Comparison of ENCODE assay signal across 8 mouse cellular contexts in the genomic region with DNA sequence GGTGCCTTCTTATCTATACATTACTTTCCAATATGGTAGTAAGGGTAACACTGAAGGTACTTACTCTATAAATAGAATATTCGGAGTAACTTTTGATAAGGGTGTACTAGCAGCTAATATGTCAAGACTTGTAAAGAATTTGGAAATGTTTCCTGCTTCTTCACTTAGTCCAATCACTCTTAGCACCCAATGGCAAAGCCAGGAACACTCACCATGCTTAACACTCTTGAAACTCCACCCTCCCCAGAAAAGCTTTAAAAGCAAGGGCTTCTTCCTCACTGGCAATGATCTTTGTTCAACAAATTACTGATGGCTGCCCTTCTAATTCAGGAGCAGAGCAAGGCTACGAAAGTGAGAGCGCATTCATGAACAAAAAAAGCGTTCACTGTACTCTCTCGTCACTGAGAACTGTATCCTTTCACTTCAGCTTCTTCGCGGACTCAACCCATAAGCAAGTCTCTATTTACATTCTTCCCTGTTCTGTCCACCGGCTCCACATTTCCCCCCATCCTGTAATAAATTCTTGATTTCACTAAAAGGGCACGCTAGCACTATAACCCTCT. TPM values are rescaled to one million over a fixed set of nuclear protein-coding genes. Genes with fewer than 3 reads are reported as not detected.
DNase-seq lines count a peak whose midpoint lies in the region; ATAC-seq and TF ChIP-seq lines count a peak whose summit lies in the region.

No protein-coding gene starts in this region.

- H3K9ac ChIP-seq in embryonic facial prominence, embryonic 13.5 days: peak overlapping the region; percentile 93
- H3K9ac ChIP-seq in intestine, embryonic 14.5 days (ENCODE audit: low read length): peak overlapping the region; percentile 73
- H3K9ac ChIP-seq in midbrain, embryonic 13.5 days (replicated peaks): peak overlapping the region; percentile 88

- no peak for TF ChIP-seq POLR2A in spleen, adult 2 months (IDR thresholded peaks at IDR 0.05; ENCODE audit: low read depth, low read length)

- H3K4me1 ChIP-seq in spleen, adult 2 months (ENCODE audit: control insufficient read depth, insufficient read depth, insufficient read length): peaks cover 5% of the 10 kb centered on the region; the same call in 1 of the 2 replicates
- peaks cover 6% of the 10 kb centered on the region; the same call in 1 of the 2 replicates for H3K4me1 ChIP-seq in embryonic facial prominence, embryonic 13.5 days
- peaks cover 6% of the 10 kb centered on the region; the same call in 1 of the 2 replicates for H3K4me1 ChIP-seq in intestine, embryonic 14.5 days (replicated peaks; ENCODE audit: control insufficient read depth, insufficient read depth, low read length)
- H3K4me1 ChIP-seq in midbrain, embryonic 13.5 days (replicated peaks): peaks cover 8% of the 10 kb centered on the region

- no peaks in the 10 kb centered on the region for H3K36me3 ChIP-seq in spleen, adult 2 months (ENCODE audit: control insufficient read depth, insufficient read depth, low read length)
- H3K36me3 ChIP-seq in embryonic facial prominence, embryonic 13.5 days: no peaks in the 10 kb centered on the region
- no peaks in the 10 kb centered on the region for H3K36me3 ChIP-seq in intestine, embryonic 14.5 days (ENCODE audit: control insufficient read depth, insufficient read depth, low read length)
- peaks cover under 1% of the 10 kb centered on the region; the same call in 1 of the 2 replicates for H3K36me3 ChIP-seq in midbrain, embryonic 13.5 days

- 9% methylated on average over 9 of the region's 9 CpGs for WGBS in spleen, adult 2 months
- WGBS in embryonic facial prominence, embryonic 13.5 days: 14% methylated on average over 9 of the region's 9 CpGs
- WGBS in intestine, embryonic 14.5 days: 9% methylated on average over 9 of the region's 9 CpGs
- WGBS in midbrain, embryonic 13.5 days: 15% methylated on average over 9 of the region's 9 CpGs

- H3K27ac ChIP-seq in spleen, adult 2 months (ENCODE audit: insufficient read depth, low read length): peak overlapping the region; percentile 49
- H3K27ac ChIP-seq in embryonic facial prominence, embryonic 13.5 days: peak overlapping the region; percentile 92
- H3K27ac ChIP-seq in intestine, embryonic 14.5 days (ENCODE audit: low read depth): peak overlapping the region; percentile 85
- H3K27ac ChIP-seq in midbrain, embryonic 13.5 days: peak overlapping the region; percentile 93

- no peak for DNase-seq in spleen, adult 2 months (ENCODE audit: low read depth in 1 of 2, low spot score in 2 of 2)
- no peak for DNase-seq in spleen, postnatal 14 days (ENCODE audit: low spot score in 2 of 2)
- DNase-seq in intestine, embryonic 14.5 days (ENCODE audit: low spot score): no peak
- DNase-seq in ovary, postnatal 36 days (ENCODE audit: low spot score): no peak
- no peak for DNase-seq in urinary bladder, postnatal 36 days (ENCODE audit: low spot score in 2 of 2)
- DNase-seq in adrenal gland, adult 18-20 months (ENCODE audit: low spot score in 2 of 2): no peak

- no peaks in the 10 kb centered on the region for H3K27me3 ChIP-seq in spleen, adult 2 months (ENCODE audit: control insufficient read depth, insufficient read depth, low read length)
- no peaks in the 10 kb centered on the region for H3K27me3 ChIP-seq in embryonic facial prominence, embryonic 13.5 days
- H3K27me3 ChIP-seq in intestine, embryonic 14.5 days (replicated peaks; ENCODE audit: control insufficient read depth, insufficient read depth, low read length): no peaks in the 10 kb centered on the region
- H3K27me3 ChIP-seq in midbrain, embryonic 13.5 days: no peaks in the 10 kb centered on the region

- H3K4me2 ChIP-seq in embryonic facial prominence, embryonic 13.5 days: peak overlapping the region; percentile 72
- H3K4me2 ChIP-seq in intestine, embryonic 14.5 days (ENCODE audit: low read length): peak overlapping the region; percentile 64
- peak overlapping the region; percentile 79 for H3K4me2 ChIP-seq in midbrain, embryonic 13.5 days (replicated peaks)

- H3K9me3 ChIP-seq in embryonic facial prominence, embryonic 13.5 days: no peaks in the 10 kb centered on the region
- H3K9me3 ChIP-seq in intestine, embryonic 14.5 days (ENCODE audit: control insufficient read depth, low read length): no peaks in the 10 kb centered on the region
- H3K9me3 ChIP-seq in midbrain, embryonic 13.5 days: no peaks in the 10 kb centered on the region

- ATAC-seq in embryonic facial prominence, embryonic 13.5 days (ENCODE audit: insufficient number of reproducible peaks, insufficient read depth, low FRiP score, low TSS enrichment, low read depth): no peak
- no peak for ATAC-seq in intestine, embryonic 14.5 days (replicated peaks; ENCODE audit: low FRiP score, low TSS enrichment, low read depth)
- ATAC-seq in midbrain, embryonic 13.5 days: no peak

- H3K4me3 ChIP-seq in spleen, adult 2 months (ENCODE audit: extremely low read depth, insufficient read depth, insufficient read length): peak overlapping the region; percentile 94
- H3K4me3 ChIP-seq in embryonic facial prominence, embryonic 13.5 days: peak overlapping the region; percentile 99
- peak overlapping the region; percentile 95 for H3K4me3 ChIP-seq in intestine, embryonic 14.5 days (ENCODE audit: low read depth, low read length)
- peak overlapping the region; percentile 85 for H3K4me3 ChIP-seq in midbrain, embryonic 13.5 days (replicated peaks)

- TF ChIP-seq CTCF in spleen, adult 2 months (IDR thresholded peaks at IDR 0.05; ENCODE audit: extremely low read depth, insufficient read depth, insufficient read length, insufficient replicate concordance): no peak

RNA-seq across cellular contexts. Expression of a gene that starts 1.4 kb away (rescaled TPM):
- polyA plus RNA-seq in spleen, adult 2 months (2012; rRNA removed): 33.1 and 38.4 TPM in 2 replicates
- 293 and 330 TPM in 2 replicates for polyA plus RNA-seq in embryonic facial prominence, embryonic 13.5 days (2015; fragmentation: Nextera tagmentation; extraction: Ambion mirVana)
- 376 and 391 TPM in 2 replicates for polyA plus RNA-seq in intestine, embryonic 14.5 days (2014; fragmentation: Nextera tagmentation; extraction: Ambion mirVana)
- 378 and 397 TPM in 2 replicates for polyA plus RNA-seq in midbrain, embryonic 13.5 days (2015; fragmentation: Nextera tagmentation; extraction: Ambion mirVana)
- total RNA-seq in adrenal gland, adult 18-20 months (2021): 100 to 1,000 TPM; 218 to 290 TPM
